Mouse (Mus musculus): ENCODE measurements around the gene Gdpd1.

DNA sequence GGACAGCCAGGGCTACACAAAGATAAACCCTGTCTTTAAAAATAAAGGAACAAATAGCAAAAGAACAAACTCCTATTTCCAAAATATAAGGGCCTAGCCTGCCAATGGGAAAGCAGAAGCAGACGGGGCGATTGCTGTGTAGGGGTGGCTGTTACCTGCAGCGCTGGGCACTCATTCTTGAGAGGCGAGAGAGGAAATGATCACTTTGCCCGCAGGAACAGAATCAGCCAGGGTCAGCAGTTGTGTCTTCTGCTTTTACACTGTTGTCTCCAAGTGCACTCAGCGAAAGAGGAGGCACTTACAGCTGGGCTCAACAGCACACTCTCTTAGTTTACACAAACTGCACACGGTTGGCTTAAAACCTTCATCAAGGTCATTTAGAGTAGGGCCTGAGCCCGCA lies 54.4 kb downstream of the Gdpd1 start:
- TF ChIP-seq CTCF (IDR thresholded peaks at IDR 0.05; ENCODE audit: extremely low read depth, insufficient read length, insufficient replicate concordance, low read depth, low read length): no peak
- TF ChIP-seq POLR2A (IDR thresholded peaks at IDR 0.05; ENCODE audit: low read depth, low read length): no peak
